Mouse (Mus musculus): ENCODE data around the gene Ubl4b. TPM values are rescaled to one million over a fixed set of nuclear protein-coding genes. Genes with fewer than 3 reads are reported as not detected.

The Ubl4b gene
- polyA plus RNA-seq, 1 experiment from 2014 or later, result not detected

- Histone ChIP-seq H3K36me3 (no peaks in the 10 kb centered on the region), H3K27ac (replicated peaks) (no peak overlapping the region), H3K9me3 (replicated peaks) (no peaks in the 10 kb centered on the region), H3K4me3 (replicated peaks) (no peak overlapping the region), H3K4me2 (no peak overlapping the region), H3K9ac (replicated peaks) (no peak overlapping the region), H3K4me1 (0 out of 2 replicates have a peak, but pooled peaks cover 3% of the 10 kb centered on the region), H3K27me3 (replicated peaks) (peaks cover 14% of the 10 kb centered on the region; the same call in 1 of the 2 replicates)
- ATAC-seq (ENCODE audit: low FRiP score), result no peak
- 40% methylated on average over 4 of the region's 4 CpGs for WGBS
Observed at GRCm38 (mm10) chr3:107563880-107564279, 9.0 kb upstream of the Ubl4b start.

- Histone ChIP-seq H3K4me1 (0 out of 2 replicates have a peak, but pooled peaks cover 3% of the 10 kb centered on the region), H3K4me2 (no peak overlapping the region), H3K9me3 (replicated peaks) (no peaks in the 10 kb centered on the region), H3K4me3 (replicated peaks) (no peak overlapping the region), H3K9ac (replicated peaks) (no peak overlapping the region), H3K36me3 (no peaks in the 10 kb centered on the region), H3K27me3 (replicated peaks) (peaks cover 19% of the 10 kb centered on the region), H3K27ac (replicated peaks) (no peak overlapping the region)
- 62% methylated on average over 4 of the region's 4 CpGs for WGBS
- no peak for ATAC-seq (ENCODE audit: low FRiP score)
Observed at GRCm38 (mm10) chr3:107562591-107562990, 7.7 kb upstream of the Ubl4b start.

GRCm38 (mm10) chr3:107562104-107562503 is 7.2 kb upstream of the Ubl4b start:
- 0 out of 2 replicates have a peak, but pooled peaks cover 3% of the 10 kb centered on the region for H3K4me1 ChIP-seq
- ATAC-seq (ENCODE audit: low FRiP score), result no peak
- WGBS, result 51% methylated on average over 2 of the region's 2 CpGs

GRCm38 (mm10) chr3:107559183-107559582 is 4.3 kb upstream of the Ubl4b start:
- no peaks in the 10 kb centered on the region for H3K9me3 ChIP-seq (replicated peaks)
- no peak overlapping the region for H3K9ac ChIP-seq (replicated peaks)
- no peaks in the 10 kb centered on the region for H3K36me3 ChIP-seq
- ATAC-seq (ENCODE audit: low FRiP score), result peak; percentile 53
- no peak overlapping the region for H3K27ac ChIP-seq (replicated peaks)
- peaks cover 33% of the 10 kb centered on the region for H3K27me3 ChIP-seq (replicated peaks)
- no peak overlapping the region for H3K4me3 ChIP-seq (replicated peaks)
- 11% methylated on average over 3 of the region's 3 CpGs for WGBS
- H3K4me1 ChIP-seq, result 0 out of 2 replicates have a peak, but pooled peaks cover 6% of the 10 kb centered on the region
- no peak overlapping the region for H3K4me2 ChIP-seq

More at GRCm38 (mm10) chr3:107562104-107562503, 7.2 kb upstream of the Ubl4b start:
- Histone ChIP-seq H3K36me3 (no peaks in the 10 kb centered on the region), H3K4me2 (no peak overlapping the region), H3K27ac (replicated peaks) (no peak overlapping the region), H3K4me3 (replicated peaks) (no peak overlapping the region), H3K27me3 (replicated peaks) (peaks cover 24% of the 10 kb centered on the region), H3K9me3 (replicated peaks) (no peaks in the 10 kb centered on the region), H3K9ac (replicated peaks) (no peak overlapping the region)

GRCm38 (mm10) chr3:107558740-107559139 is 3.9 kb upstream of the Ubl4b start:
- WGBS, result 37% methylated on average over 3 of the region's 3 CpGs
- Histone ChIP-seq H3K9ac (replicated peaks) (no peak overlapping the region), H3K9me3 (replicated peaks) (no peaks in the 10 kb centered on the region), H3K27ac (replicated peaks) (no peak overlapping the region), H3K4me1 (0 out of 2 replicates have a peak, but pooled peaks cover 6% of the 10 kb centered on the region), H3K36me3 (no peaks in the 10 kb centered on the region), H3K4me3 (replicated peaks) (no peak overlapping the region), H3K27me3 (replicated peaks) (peaks cover 33% of the 10 kb centered on the region), H3K4me2 (no peak overlapping the region)
- peak; percentile 24; the same call in 1 of the 2 replicates for ATAC-seq (ENCODE audit: low FRiP score)

GRCm38 (mm10) chr3:107550409-107551049 is 4.3 kb downstream of the Ubl4b start:
- H3K27me3 ChIP-seq (replicated peaks), result peaks cover 11% of the 10 kb centered on the region
- H3K4me3 ChIP-seq (replicated peaks), result no peak overlapping the region
- no peaks in the 10 kb centered on the region for H3K9me3 ChIP-seq (replicated peaks)
- H3K4me1 ChIP-seq, result peaks cover 37% of the 10 kb centered on the region
- no peak overlapping the region for H3K9ac ChIP-seq (replicated peaks)
- H3K27ac ChIP-seq (replicated peaks), result no peak overlapping the region
- H3K4me2 ChIP-seq, result no peak overlapping the region
- WGBS, result 72% methylated on average over 17 of the region's 17 CpGs
- ATAC-seq (ENCODE audit: low FRiP score), result no peak
- no peaks in the 10 kb centered on the region for H3K36me3 ChIP-seq

- WGBS, result 31% methylated on average over 2 of the region's 2 CpGs
- Histone ChIP-seq H3K36me3 (no peaks in the 10 kb centered on the region), H3K9ac (replicated peaks) (no peak overlapping the region), H3K4me3 (replicated peaks) (no peak overlapping the region), H3K27me3 (replicated peaks) (no peaks in the 10 kb centered on the region), H3K27ac (replicated peaks) (no peak overlapping the region), H3K4me1 (peaks cover 27% of the 10 kb centered on the region), H3K9me3 (replicated peaks) (no peaks in the 10 kb centered on the region), H3K4me2 (no peak overlapping the region)
- ATAC-seq (ENCODE audit: low FRiP score), result peak; percentile 15; the same call in 1 of the 2 replicates
Observed at GRCm38 (mm10) chr3:107546956-107547355, 7.9 kb downstream of the Ubl4b start.

GRCm38 (mm10) chr3:107545716-107546412 is 9.0 kb downstream of the Ubl4b start:
- Histone ChIP-seq H3K27me3 (replicated peaks) (no peaks in the 10 kb centered on the region), H3K27ac (replicated peaks) (peak overlapping the region; percentile 51; the same call in 1 of the 2 replicates), H3K4me2 (no peak overlapping the region), H3K4me3 (replicated peaks) (no peak overlapping the region), H3K9me3 (replicated peaks) (no peaks in the 10 kb centered on the region), H3K36me3 (no peaks in the 10 kb centered on the region), H3K4me1 (peaks cover 27% of the 10 kb centered on the region), H3K9ac (replicated peaks) (no peak overlapping the region)
- 18% methylated on average over 10 of the region's 10 CpGs for WGBS
- peak; percentile 80 for ATAC-seq (ENCODE audit: low FRiP score)

- no peaks in the 10 kb centered on the region for H3K27me3 ChIP-seq (replicated peaks)
- ATAC-seq (ENCODE audit: low FRiP score), result no peak
- H3K36me3 ChIP-seq, result no peaks in the 10 kb centered on the region
- H3K4me3 ChIP-seq (replicated peaks), result no peak overlapping the region
- H3K9ac ChIP-seq (replicated peaks), result no peak overlapping the region
- H3K4me2 ChIP-seq, result no peak overlapping the region
- no peaks in the 10 kb centered on the region for H3K9me3 ChIP-seq (replicated peaks)
- 58% methylated on average over 5 of the region's 5 CpGs for WGBS
- H3K4me1 ChIP-seq, result peaks cover 27% of the 10 kb centered on the region
- 0 out of 2 replicates have a peak overlapping the region, but pooled peaks have one; percentile 51 for H3K27ac ChIP-seq (replicated peaks)
Observed at GRCm38 (mm10) chr3:107545278-107545677, 9.6 kb downstream of the Ubl4b start.

GRCm38 (mm10) chr3:107543158-107544080 is 11.5 kb downstream of the Ubl4b start:
- Histone ChIP-seq H3K27ac (replicated peaks) (no peak overlapping the region), H3K4me1 (peaks cover 22% of the 10 kb centered on the region), H3K9me3 (replicated peaks) (no peaks in the 10 kb centered on the region), H3K36me3 (no peaks in the 10 kb centered on the region), H3K4me2 (no peak overlapping the region), H3K4me3 (replicated peaks) (no peak overlapping the region), H3K9ac (replicated peaks) (no peak overlapping the region), H3K27me3 (replicated peaks) (0 out of 2 replicates have a peak, but pooled peaks cover 5% of the 10 kb centered on the region)
- ATAC-seq (ENCODE audit: low FRiP score), result no peak
- 75% methylated on average over 8 of the region's 8 CpGs for WGBS

- no peak for ATAC-seq (ENCODE audit: low FRiP score)
- 60% methylated on average over 4 of the region's 4 CpGs for WGBS
- no peak overlapping the region for H3K4me3 ChIP-seq (replicated peaks)
- H3K36me3 ChIP-seq, result no peaks in the 10 kb centered on the region
- no peak overlapping the region for H3K27ac ChIP-seq (replicated peaks)
- H3K27me3 ChIP-seq (replicated peaks), result 0 out of 2 replicates have a peak, but pooled peaks cover 5% of the 10 kb centered on the region
- no peaks in the 10 kb centered on the region for H3K9me3 ChIP-seq (replicated peaks)
- H3K9ac ChIP-seq (replicated peaks), result no peak overlapping the region
- peaks cover 23% of the 10 kb centered on the region for H3K4me1 ChIP-seq
- no peak overlapping the region for H3K4me2 ChIP-seq
Observed at GRCm38 (mm10) chr3:107542584-107542983, 12.3 kb downstream of the Ubl4b start.
